Mouse (Mus musculus): Measurements from ENCODE around the gene Anxa8. TPM values are rescaled to one million over a fixed set of nuclear protein-coding genes. Genes with fewer than 3 reads are reported as not detected.

The Anxa8 gene
- 6.2 and 7.5 TPM in 2 replicates for polyA plus RNA-seq (2015; fragmentation: Nextera tagmentation; extraction: Ambion mirVana)

GRCm38 (mm10) chr14:34085731-34086130, at the start of gene Anxa8:
Gene Anxa8 (plus strand): TSS chr14:34085981.
- Histone ChIP-seq H3K9me3 (no peaks in the 10 kb centered on the region), H3K4me1 (0 out of 2 replicates have a peak, but pooled peaks cover 5% of the 10 kb centered on the region), H3K36me3 (no peaks in the 10 kb centered on the region), H3K9ac (no peak within 1 kb of the TSS), H3K4me2 (no peak within 1 kb of the TSS), H3K27me3 (no peaks in the 10 kb centered on the region), H3K4me3 (no peak within 1 kb of the TSS), H3K27ac (no peak within 1 kb of the TSS)
- ATAC-seq (ENCODE audit: borderline replicate concordance, extremely low read depth, low FRiP score, low TSS enrichment), result no peak
- 20% methylated on average over 4 of the region's 4 CpGs for WGBS

DNA sequence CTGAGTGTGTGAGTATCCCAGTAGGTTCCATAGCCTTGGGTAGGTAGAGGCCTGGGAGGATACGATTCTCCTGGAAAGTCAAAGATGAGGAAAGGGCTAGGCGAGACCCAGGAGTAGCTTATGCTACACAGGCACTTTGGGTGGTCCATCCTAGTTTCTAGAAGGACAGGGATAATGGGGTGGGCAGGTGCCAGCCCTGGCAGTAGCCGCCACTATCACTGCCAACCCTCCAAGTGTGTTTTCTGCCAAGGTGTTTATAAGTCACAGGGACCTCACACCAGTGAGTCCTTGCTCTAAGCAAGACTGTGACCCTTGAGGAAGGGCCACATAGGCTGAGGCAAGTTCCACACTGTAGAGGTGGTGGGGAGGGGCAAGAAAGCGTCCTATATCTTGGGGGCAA, 44.5 kb upstream of the Anxa8 start:
- H3K36me3 ChIP-seq, result no peaks in the 10 kb centered on the region
- H3K9me3 ChIP-seq, result no peaks in the 10 kb centered on the region
- no peak overlapping the region for H3K27ac ChIP-seq
- H3K9ac ChIP-seq, result no peak overlapping the region
- no peaks in the 10 kb centered on the region for H3K27me3 ChIP-seq
- WGBS, result 75% methylated on average over 4 of the region's 4 CpGs
- H3K4me1 ChIP-seq, result no peaks in the 10 kb centered on the region
- H3K4me2 ChIP-seq, result no peak overlapping the region
- no peak for ATAC-seq (ENCODE audit: borderline replicate concordance, extremely low read depth, low FRiP score, low TSS enrichment)
- H3K4me3 ChIP-seq, result no peak overlapping the region

GRCm38 (mm10) chr14:34043341-34043740, 42.4 kb upstream of the Anxa8 start:
- WGBS, result 53% methylated on average over 3 of the region's 3 CpGs

DNA sequence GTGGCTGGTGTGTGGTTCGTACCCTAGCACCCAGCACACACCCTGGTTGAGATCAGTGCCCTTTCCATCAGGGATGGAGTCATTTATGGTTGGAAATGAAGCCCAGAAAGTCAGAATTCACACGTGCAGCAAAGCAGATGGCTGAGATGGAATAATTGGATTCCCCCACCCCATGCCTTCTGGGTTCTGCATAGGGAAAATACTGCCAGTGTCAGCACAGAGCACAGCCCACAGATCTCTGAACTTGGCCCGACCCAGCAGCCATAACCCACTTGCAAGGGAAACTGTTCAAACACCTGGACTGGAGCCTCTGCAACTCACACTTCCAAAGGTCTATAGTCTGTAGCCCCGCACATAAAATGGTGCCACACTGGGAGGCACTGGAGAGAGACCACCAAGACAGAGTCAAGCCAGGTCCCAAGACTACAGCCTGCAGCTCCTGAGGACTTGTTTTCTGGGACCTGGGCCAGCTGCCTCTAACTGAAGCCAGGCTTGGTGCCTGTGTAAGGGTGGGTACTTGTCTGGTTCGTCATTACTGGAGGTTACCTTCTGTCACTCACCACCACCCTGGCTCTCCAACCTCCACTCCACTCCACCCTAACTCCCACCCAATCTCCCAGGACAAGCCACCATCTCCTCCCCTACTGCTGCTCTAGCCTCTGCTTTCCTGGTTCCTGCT, 35.5 kb upstream of the Anxa8 start:
- Histone ChIP-seq H3K36me3 (no peaks in the 10 kb centered on the region), H3K4me1 (no peaks in the 10 kb centered on the region), H3K27me3 (no peaks in the 10 kb centered on the region), H3K4me3 (no peak overlapping the region), H3K9me3 (no peaks in the 10 kb centered on the region), H3K27ac (no peak overlapping the region), H3K9ac (no peak overlapping the region), H3K4me2 (no peak overlapping the region)
- no peak for ATAC-seq (ENCODE audit: borderline replicate concordance, extremely low read depth, low FRiP score, low TSS enrichment)
- 62% methylated on average over 5 of the region's 5 CpGs for WGBS

More at GRCm38 (mm10) chr14:34043341-34043740, 42.4 kb upstream of the Anxa8 start:
- no peak overlapping the region for H3K4me3 ChIP-seq
- no peak overlapping the region for H3K4me2 ChIP-seq
- no peak overlapping the region for H3K9ac ChIP-seq
- H3K4me1 ChIP-seq, result no peaks in the 10 kb centered on the region
- no peaks in the 10 kb centered on the region for H3K9me3 ChIP-seq
- H3K36me3 ChIP-seq, result no peaks in the 10 kb centered on the region
- ATAC-seq (ENCODE audit: borderline replicate concordance, extremely low read depth, low FRiP score, low TSS enrichment), result no peak
- H3K27me3 ChIP-seq, result no peaks in the 10 kb centered on the region
- H3K27ac ChIP-seq, result no peak overlapping the region

- Histone ChIP-seq H3K4me3 (no peak within 1 kb of the TSS), H3K27ac (no peak within 1 kb of the TSS), H3K4me2 (no peak within 1 kb of the TSS), H3K36me3 (no peaks in the 10 kb centered on the region), H3K27me3 (no peaks in the 10 kb centered on the region), H3K9ac (no peak within 1 kb of the TSS), H3K9me3 (no peaks in the 10 kb centered on the region), H3K4me1 (no peaks in the 10 kb centered on the region)
- ATAC-seq (ENCODE audit: borderline replicate concordance, extremely low read depth, low FRiP score, low TSS enrichment), result no peak
- WGBS, result 91% methylated on average over 6 of the region's 6 CpGs
Observed at GRCm38 (mm10) chr14:34052516-34052915, 33.3 kb upstream of the Anxa8 start, which contains the start of gene Antxrl. Gene Antxrl (plus strand): TSS chr14:34052707.

DNA sequence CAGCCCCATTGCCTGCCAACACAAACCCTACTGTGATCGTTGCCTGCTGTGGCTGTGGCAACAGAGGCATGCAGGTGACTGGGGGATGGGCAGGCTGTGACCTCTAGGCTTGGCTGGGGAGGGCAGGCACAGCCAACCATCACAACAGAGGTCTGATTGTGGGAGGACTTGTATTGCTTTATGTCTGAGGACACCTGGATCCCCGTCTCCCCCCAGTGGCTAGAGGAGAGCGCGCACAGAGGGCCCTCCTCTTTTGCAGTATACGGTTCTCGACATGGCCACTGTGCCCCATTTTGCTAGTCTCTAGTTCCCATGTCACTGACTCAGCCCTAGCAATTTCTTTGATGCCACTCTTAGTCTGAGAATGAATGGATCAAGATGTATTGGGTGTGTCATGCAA, 14.1 kb upstream of the Anxa8 start:
- Histone ChIP-seq H3K4me1 (no peaks in the 10 kb centered on the region), H3K9ac (no peak overlapping the region), H3K27me3 (no peaks in the 10 kb centered on the region), H3K9me3 (no peaks in the 10 kb centered on the region), H3K4me2 (no peak overlapping the region), H3K4me3 (no peak overlapping the region), H3K27ac (no peak overlapping the region), H3K36me3 (no peaks in the 10 kb centered on the region)
- 61% methylated on average over 6 of the region's 6 CpGs for WGBS
- no peak for ATAC-seq (ENCODE audit: borderline replicate concordance, extremely low read depth, low FRiP score, low TSS enrichment)

- H3K9me3 ChIP-seq, result no peaks in the 10 kb centered on the region
- no peak overlapping the region for H3K27ac ChIP-seq
- no peaks in the 10 kb centered on the region for H3K4me1 ChIP-seq
- H3K27me3 ChIP-seq, result no peaks in the 10 kb centered on the region
- no peaks in the 10 kb centered on the region for H3K36me3 ChIP-seq
- no peak overlapping the region for H3K4me2 ChIP-seq
- no peak overlapping the region for H3K4me3 ChIP-seq
- ATAC-seq (ENCODE audit: borderline replicate concordance, extremely low read depth, low FRiP score, low TSS enrichment), result no peak
- WGBS, result 28% methylated on average over 4 of the region's 4 CpGs
- H3K9ac ChIP-seq, result no peak overlapping the region
Observed at GRCm38 (mm10) chr14:34075346-34075745, 10.4 kb upstream of the Anxa8 start.

- no peaks in the 10 kb centered on the region for H3K27me3 ChIP-seq
- no peak overlapping the region for H3K4me2 ChIP-seq
- H3K9ac ChIP-seq, result no peak overlapping the region
- no peak overlapping the region for H3K27ac ChIP-seq
- H3K36me3 ChIP-seq, result no peaks in the 10 kb centered on the region
- no peaks in the 10 kb centered on the region for H3K4me1 ChIP-seq
- ATAC-seq (ENCODE audit: borderline replicate concordance, extremely low read depth, low FRiP score, low TSS enrichment), result no peak
- H3K9me3 ChIP-seq, result no peaks in the 10 kb centered on the region
- H3K4me3 ChIP-seq, result no peak overlapping the region
- WGBS, result 57% methylated on average over 5 of the region's 5 CpGs
Observed at GRCm38 (mm10) chr14:34077222-34077621, 8.6 kb upstream of the Anxa8 start.

DNA sequence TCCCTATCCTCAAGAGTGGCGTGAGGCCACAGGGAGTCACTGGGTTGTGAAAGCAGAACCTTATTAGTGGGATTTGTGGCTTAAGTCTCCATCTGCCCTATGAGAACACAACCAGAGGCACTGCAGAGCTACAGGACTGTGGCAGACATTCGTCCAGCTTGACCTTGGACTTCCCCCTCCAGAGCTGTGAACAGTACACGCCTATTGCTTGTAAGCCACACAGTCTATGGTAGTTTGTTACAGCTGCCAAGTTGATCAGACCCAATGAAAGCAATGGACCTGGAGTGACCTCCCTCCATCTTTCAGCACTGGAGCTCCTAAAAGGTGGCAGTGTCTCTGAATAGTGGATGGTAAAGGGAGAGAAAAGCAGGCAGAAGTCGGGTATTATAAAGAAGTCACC, 7.5 kb upstream of the Anxa8 start:
- Histone ChIP-seq H3K27ac (no peak overlapping the region), H3K4me1 (no peaks in the 10 kb centered on the region), H3K4me3 (no peak overlapping the region), H3K9me3 (no peaks in the 10 kb centered on the region), H3K27me3 (no peaks in the 10 kb centered on the region), H3K9ac (no peak overlapping the region), H3K4me2 (no peak overlapping the region), H3K36me3 (no peaks in the 10 kb centered on the region)
- ATAC-seq (ENCODE audit: borderline replicate concordance, extremely low read depth, low FRiP score, low TSS enrichment), result no peak
- 68% methylated on average over 4 of the region's 4 CpGs for WGBS

DNA sequence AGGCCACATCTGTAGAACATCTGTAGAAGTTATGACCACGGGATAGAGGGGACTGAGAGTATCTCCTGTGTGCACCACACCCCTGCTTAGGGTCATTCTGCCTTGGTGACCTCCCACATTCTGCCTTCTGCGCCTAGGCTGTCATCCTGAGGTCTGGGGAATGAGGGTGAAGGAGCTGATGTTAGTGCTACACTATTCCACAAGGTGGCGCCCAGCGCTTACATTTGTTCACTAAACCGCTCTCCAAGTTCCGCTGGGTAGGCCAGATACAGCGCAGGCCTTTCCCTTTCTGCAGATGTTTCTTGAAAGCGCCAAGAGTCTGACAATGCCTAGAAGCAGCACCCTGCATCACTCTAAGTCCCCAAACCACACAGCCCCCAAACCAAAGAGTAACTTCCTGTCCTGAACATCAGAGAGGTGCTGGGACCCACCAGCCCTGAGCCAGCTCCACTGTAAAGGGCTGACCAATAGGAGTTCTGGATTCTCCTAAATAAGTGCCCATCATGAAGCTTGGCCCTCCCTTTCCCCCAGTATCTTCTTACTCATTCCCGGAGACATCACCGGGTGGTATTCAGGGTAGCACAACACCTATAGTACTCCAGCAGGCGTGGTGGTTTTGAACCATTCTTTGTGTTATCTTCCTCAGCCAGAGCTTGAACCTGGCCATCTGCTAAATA, 5.3 kb upstream of the Anxa8 start:
- H3K4me3 ChIP-seq, result no peak overlapping the region
- no peaks in the 10 kb centered on the region for H3K4me1 ChIP-seq
- H3K27me3 ChIP-seq, result no peaks in the 10 kb centered on the region
- no peak overlapping the region for H3K9ac ChIP-seq
- 12% methylated on average over 11 of the region's 11 CpGs for WGBS
- H3K9me3 ChIP-seq, result no peaks in the 10 kb centered on the region
- no peak overlapping the region for H3K4me2 ChIP-seq
- ATAC-seq (ENCODE audit: borderline replicate concordance, extremely low read depth, low FRiP score, low TSS enrichment), result peak; percentile 62; the same call in 1 of the 2 replicates
- no peaks in the 10 kb centered on the region for H3K36me3 ChIP-seq
- no peak overlapping the region for H3K27ac ChIP-seq

DNA sequence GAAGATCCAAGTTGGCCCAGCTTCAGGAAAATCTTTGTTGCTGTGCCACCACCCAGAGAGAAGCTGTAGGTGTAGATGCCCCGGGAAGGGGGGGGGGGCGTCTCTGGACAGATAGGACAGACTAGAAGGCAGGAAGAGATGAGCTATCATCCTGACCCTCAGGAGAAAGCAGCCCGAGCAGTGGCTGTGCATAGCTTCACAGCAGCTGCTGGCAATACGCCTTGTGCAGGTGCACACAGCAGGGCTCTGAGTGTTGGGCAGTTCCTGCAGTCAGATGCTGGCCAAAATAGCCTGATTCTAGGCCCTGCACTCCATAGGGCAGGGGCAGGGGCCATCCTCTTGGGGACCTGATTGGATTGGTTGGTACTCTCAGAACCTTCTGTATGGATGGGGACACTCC, 1.0 kb downstream of the Anxa8 start:
- no peak overlapping the region for H3K4me3 ChIP-seq
- H3K36me3 ChIP-seq, result no peaks in the 10 kb centered on the region
- H3K27me3 ChIP-seq, result no peaks in the 10 kb centered on the region
- H3K4me2 ChIP-seq, result no peak overlapping the region
- H3K9ac ChIP-seq, result no peak overlapping the region
- H3K9me3 ChIP-seq, result no peaks in the 10 kb centered on the region
- no peak overlapping the region for H3K27ac ChIP-seq
- ATAC-seq (ENCODE audit: borderline replicate concordance, extremely low read depth, low FRiP score, low TSS enrichment), result no peak
- H3K4me1 ChIP-seq, result 0 out of 2 replicates have a peak, but pooled peaks cover 5% of the 10 kb centered on the region
- 56% methylated on average over 4 of the region's 4 CpGs for WGBS

DNA sequence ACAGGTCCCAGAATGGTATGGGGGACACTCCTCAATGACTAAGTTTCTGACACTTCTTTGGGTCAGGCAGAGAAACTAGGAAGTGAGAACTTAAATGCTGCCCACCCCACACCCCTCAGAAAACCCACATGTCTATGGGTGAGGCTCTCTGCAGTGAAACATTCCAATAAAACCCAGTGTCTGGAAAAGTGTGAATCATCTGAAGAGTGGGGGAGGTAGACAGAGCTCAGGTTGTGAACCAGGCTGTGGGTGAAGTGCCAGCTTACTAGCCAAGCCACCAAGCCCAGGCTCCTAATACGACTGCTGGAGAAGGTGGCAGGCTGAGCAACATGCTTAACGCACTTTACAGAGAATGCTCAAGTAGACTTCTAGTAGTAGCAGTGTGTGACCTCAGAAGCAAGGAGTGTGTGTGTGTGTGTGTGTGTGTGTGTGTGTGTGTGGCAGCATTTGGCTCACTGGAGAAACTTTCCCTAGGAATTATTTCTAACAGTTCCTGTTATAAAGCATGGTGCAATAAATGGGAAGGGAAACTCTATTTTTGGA, 2.1 kb downstream of the Anxa8 start:
- ATAC-seq (ENCODE audit: borderline replicate concordance, extremely low read depth, low FRiP score, low TSS enrichment), result no peak
- H3K27me3 ChIP-seq, result no peaks in the 10 kb centered on the region
- no peaks in the 10 kb centered on the region for H3K9me3 ChIP-seq
- no peak overlapping the region for H3K9ac ChIP-seq
- 61% methylated on average over 2 of the region's 2 CpGs for WGBS
- no peaks in the 10 kb centered on the region for H3K36me3 ChIP-seq
- 0 out of 2 replicates have a peak, but pooled peaks cover 5% of the 10 kb centered on the region for H3K4me1 ChIP-seq
- no peak overlapping the region for H3K27ac ChIP-seq
- H3K4me2 ChIP-seq, result no peak overlapping the region
- no peak overlapping the region for H3K4me3 ChIP-seq
